Mouse (Mus musculus) heart, adult 2 months (tissue): ENCODE measurements around the gene Cst13. TPM values are rescaled to one million over a fixed set of nuclear protein-coding genes. Genes with fewer than 3 reads are reported as not detected.

Source experiments
- DNase-seq, 2 experiments: peaks; one replicate each; pipeline ENCODE4 v3.0.0; 2021
- H3K27ac ChIP-seq: fragments of 200-600 bp; 2 replicates; pipeline ENCODE4 v1.8.1; 2022
- H3K27me3 ChIP-seq: fragments of 200-500 bp; 2 replicates; pipeline ENCODE4 v1.6.1; 2012; ENCODE audit warnings: mild to moderate bottlenecking, low read length, inconsistent platforms, mixed read lengths; ENCODE audit not compliant: control insufficient read depth, insufficient read depth
- H3K36me3 ChIP-seq: fragments of 200-500 bp; 2 replicates; pipeline ENCODE4 v1.6.1; 2012; ENCODE audit warnings: low read length, inconsistent platforms; ENCODE audit not compliant: control insufficient read depth, insufficient read depth
- H3K4me1 ChIP-seq: fragments of 200-500 bp; 2 replicates; pipeline ENCODE4 v1.6.1; 2011; ENCODE audit warnings: low read length; ENCODE audit not compliant: control insufficient read depth, insufficient read depth
- H3K4me3 ChIP-seq: fragments of 200-600 bp; 2 replicates; pipeline ENCODE4 v1.8.1; 2022
- H3K79me2 ChIP-seq: fragments of 200-500 bp; replicated peaks from 2 replicates; pipeline ENCODE4 v1.6.1; 2012; ENCODE audit warnings: mild to moderate bottlenecking, inconsistent platforms, low read length, moderate library complexity, mixed read lengths; ENCODE audit not compliant: control insufficient read depth, insufficient read depth
- H3K9ac ChIP-seq: fragments of 200-500 bp; 2 replicates; pipeline ENCODE4 v1.6.1; 2012; ENCODE audit warnings: low read depth, mild to moderate bottlenecking, control low read depth, inconsistent platforms, low read length, mixed read lengths
- CTCF ChIP-seq: fragments of 200-600 bp; IDR thresholded peaks from 2 replicates; pipeline ENCODE4 v1.8.1; 2022; ENCODE audit warnings: antibody characterized with exemption, mild to moderate bottlenecking, moderate library complexity
- EP300 ChIP-seq: fragments of 200-500 bp; IDR thresholded peaks from 2 replicates; pipeline ENCODE4 v1.6.1; 2011; ENCODE audit warnings: low read depth, low read length, control low read depth; ENCODE audit not compliant: insufficient read depth
- POLR2A ChIP-seq: fragments of 200-500 bp; IDR thresholded peaks from 2 replicates; pipeline ENCODE4 v1.6.1; 2011; ENCODE audit warnings: mild to moderate bottlenecking, low read depth, low read length, control low read depth; ENCODE audit not compliant: insufficient read depth
- WGBS: fragments of 180-500 bp; shearing (Covaris S2); methylation state at CpG from one replicate; pipeline ENCODE4 v1.1.7; 2018; 5-methylcytosine and 5-hydroxymethylcytosine counted together
- intact Hi-C: fragments of 180-260 bp; cut with DNase I; formaldehyde crosslinking; loops from one replicate; pipeline ENCODE4 v1.15.1; 2025
- polyA plus RNA-seq: library from polyadenylated mRNA; depleted of rRNA; stranded (reverse); fragments of >200 nt; gene quantifications from 2 replicates; pipeline ENCODE4 v1.2.3, GENCODE M21; 2012
- total RNA-seq, 2 experiments: library from RNA; stranded (reverse); gene quantifications; 2 replicates each; pipeline ENCODE4 v1.2.3; 2021

The Cst13 gene
- total and polyA plus RNA-seq, 3 experiments = not detected

DNA sequence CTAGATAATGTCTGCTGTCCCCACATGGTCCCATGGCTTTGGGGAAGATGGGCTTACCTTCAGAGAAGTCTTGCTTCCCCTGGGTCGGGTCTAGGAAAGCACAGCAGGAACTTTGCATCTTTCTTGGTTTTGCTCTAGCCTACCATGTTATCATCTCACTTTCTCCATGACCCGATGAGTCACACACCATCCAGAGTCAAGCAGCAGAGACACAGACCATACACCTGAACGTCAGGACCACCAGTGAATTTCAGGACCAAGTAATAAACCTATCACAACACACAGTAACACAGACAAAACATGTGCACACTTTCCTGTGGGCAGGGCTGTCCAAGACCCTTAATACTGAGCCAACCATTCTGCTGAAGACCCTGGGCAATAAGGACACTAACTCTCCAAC is 50.6 kb downstream of the Cst13 start:
- Histone ChIP-seq H3K4me3 (no peak overlapping the region), H3K36me3 (peaks cover 15% of the 10 kb centered on the region), H3K27me3 (no peaks in the 10 kb centered on the region), H3K4me1 (peaks cover 6% of the 10 kb centered on the region), H3K9ac (no peak overlapping the region), H3K27ac (no peak overlapping the region), H3K79me2 (peaks cover 8% of the 10 kb centered on the region)
- DNase-seq = no peak
- 80% methylated on average over 3 of the region's 3 CpGs for WGBS
- TF ChIP-seq POLR2A (0 out of 2 replicates have a peak, but pooled peaks have one; percentile 22), CTCF (no peak), EP300 (0 out of 2 replicates have a peak, but pooled peaks have one; percentile 11)
- intact Hi-C loops = loop anchor here (10.0 kb wide), 1 partner anchor 466 kb away; the partner anchor contains the start of gene Thbd

DNA sequence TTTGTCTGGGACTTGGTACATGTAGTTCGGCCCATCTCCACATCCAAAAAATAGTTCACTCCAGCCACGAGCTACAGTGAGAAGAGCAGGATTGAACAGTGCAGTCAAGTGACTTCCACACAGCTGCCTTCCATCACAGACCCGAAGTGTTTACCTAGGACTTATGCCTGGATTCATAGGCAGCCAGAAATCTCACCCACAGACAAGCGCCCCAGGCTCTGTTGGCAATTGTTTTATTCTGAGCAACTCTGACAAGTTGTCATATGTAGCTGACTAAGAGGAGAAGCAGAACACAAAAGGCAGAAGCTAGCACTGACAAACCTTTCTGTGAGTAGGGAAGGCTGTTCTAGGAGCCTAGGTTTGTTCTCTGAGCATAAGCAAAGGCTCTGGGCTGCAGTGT is 53.0 kb downstream of the Cst13 start:
- peak overlapping the region; percentile 99 for H3K27ac ChIP-seq
- peak in 1 of 2 experiments; percentile 42 for DNase-seq
- H3K4me1 ChIP-seq = peaks cover 20% of the 10 kb centered on the region
- no peak for TF ChIP-seq EP300
- TF ChIP-seq CTCF = no peak
- TF ChIP-seq POLR2A = 0 out of 2 replicates have a peak, but pooled peaks have one; percentile 6
- peaks cover 8% of the 10 kb centered on the region for H3K79me2 ChIP-seq
- peak overlapping the region; percentile 85 for H3K4me3 ChIP-seq
- intact Hi-C loops = loop anchor here (10.0 kb wide), 1 partner anchor 468 kb away; the partner anchor contains the start of gene Thbd
- 22% methylated on average over 4 of the region's 4 CpGs for WGBS
- peak overlapping the region; percentile 99 for H3K9ac ChIP-seq
- H3K36me3 ChIP-seq = peaks cover 28% of the 10 kb centered on the region
- no peaks in the 10 kb centered on the region for H3K27me3 ChIP-seq

DNA sequence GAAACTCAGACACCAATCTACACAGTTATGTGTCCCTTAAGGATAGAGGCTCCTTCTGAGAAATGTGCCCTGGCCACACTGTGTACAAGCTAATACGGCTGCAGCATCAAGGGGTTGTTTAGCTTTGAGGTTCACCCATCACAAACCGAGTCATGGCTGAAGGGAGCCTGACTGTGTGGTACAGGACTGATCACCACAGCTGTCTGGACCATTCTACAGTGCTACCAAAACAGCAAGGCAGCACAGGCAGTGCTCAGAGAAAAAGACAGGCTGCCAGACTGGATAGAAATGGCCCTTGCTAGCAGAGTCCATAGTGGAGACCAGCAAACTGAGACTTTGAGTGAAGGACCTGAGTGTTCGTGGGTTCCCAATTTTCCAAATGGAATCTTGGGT is 54.3 kb downstream of the Cst13 start:
- Histone ChIP-seq H3K27ac (peak overlapping the region; percentile 99), H3K9ac (peak overlapping the region; percentile 99), H3K36me3 (peaks cover 40% of the 10 kb centered on the region), H3K27me3 (no peaks in the 10 kb centered on the region), H3K79me2 (peaks cover 8% of the 10 kb centered on the region), H3K4me1 (peaks cover 27% of the 10 kb centered on the region), H3K4me3 (peak overlapping the region; percentile 85)
- TF ChIP-seq POLR2A (no peak), CTCF (no peak), EP300 (no peak)
- WGBS = 2% methylated on average over 3 of the region's 3 CpGs
- DNase-seq = no peak
- intact Hi-C loops = loop anchor here (1.0 to 10.0 kb wide), 3 partner anchors 23 to 469 kb away; partner anchors contain the start of gene Thbd

DNA sequence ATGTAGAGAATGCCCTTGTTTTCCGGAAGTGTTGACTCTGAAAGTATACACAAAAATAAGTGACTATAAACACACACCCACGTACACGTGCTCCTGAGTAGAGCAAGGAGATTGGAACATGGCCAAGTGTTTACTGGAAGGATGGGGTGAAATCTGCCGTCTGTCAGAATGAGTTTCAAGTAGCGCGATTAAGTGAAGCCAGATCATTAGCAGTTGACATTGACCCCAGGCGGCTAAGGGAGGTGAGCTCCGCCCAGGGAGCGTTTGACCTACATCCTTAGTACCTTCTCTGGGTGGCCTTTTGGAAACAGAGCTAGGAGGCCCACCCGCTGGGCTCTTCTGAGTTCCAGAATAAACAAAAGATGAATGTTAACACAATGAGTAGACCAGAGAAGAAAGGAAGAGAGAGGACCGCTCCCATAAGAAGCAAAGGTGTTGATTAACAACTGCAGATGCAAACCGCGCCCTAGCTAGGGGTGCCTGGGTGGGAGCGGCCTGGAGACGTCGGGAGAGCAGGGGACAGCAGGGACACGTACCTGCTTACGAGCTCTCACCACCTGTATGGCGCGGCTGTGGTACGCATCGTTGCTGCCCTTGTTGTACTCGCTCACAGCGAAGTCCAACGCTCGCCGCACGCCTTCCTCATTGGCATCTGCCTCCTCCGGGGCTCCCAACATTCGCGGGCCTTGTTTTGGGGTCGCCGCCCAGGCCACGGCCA is 54.9 kb downstream of the Cst13 start:
- Histone ChIP-seq H3K79me2 (peaks cover 8% of the 10 kb centered on the region), H3K4me3 (peak overlapping the region; percentile 85), H3K27me3 (no peaks in the 10 kb centered on the region), H3K9ac (peak overlapping the region; percentile 99), H3K36me3 (peaks cover 41% of the 10 kb centered on the region), H3K4me1 (peaks cover 30% of the 10 kb centered on the region), H3K27ac (peak overlapping the region; percentile 99)
- WGBS = under 1% methylated on average over 34 of the region's 34 CpGs
- TF ChIP-seq POLR2A (no peak), EP300 (no peak), CTCF (no peak)
- intact Hi-C loops = loop anchor here (1.0 to 10.0 kb wide), 4 partner anchors 23 to 470 kb away; partner anchors contain the start of genes Gzf1 and Thbd
- peak in 1 of 2 experiments; percentile 47 for DNase-seq

DNA sequence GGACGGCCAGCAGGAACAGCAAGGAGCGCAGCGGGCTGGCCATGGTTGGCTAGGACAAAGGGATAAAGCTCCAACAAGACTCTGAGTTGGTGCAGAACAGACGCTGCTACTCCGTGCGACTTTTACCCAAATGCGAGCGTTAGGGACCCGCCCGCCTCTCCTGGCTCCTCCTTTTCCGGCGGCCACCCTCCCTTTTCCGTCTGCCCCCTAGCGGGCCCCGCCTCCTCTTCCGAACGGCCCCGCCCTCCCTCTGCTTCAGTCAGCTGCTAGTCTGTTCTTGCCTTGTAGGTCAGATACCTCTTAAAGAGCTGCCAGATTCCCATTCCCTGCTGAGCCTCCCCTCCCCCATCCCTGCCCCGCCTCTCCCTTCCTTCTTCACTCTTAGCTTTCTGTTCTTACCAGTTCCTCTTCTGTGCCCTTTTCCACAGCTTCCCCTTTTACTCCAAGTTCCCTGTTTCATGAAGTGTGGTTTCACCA is 55.5 kb downstream of the Cst13 start, which contains the start of gene Cst3:
Cst3 (minus strand) TSS at position 358 of the 477 bp plus-strand sequence.
- Histone ChIP-seq H3K9ac (peak within 1 kb of the TSS; percentile 99), H3K36me3 (peaks cover 45% of the 10 kb centered on the region), H3K4me1 (peaks cover 31% of the 10 kb centered on the region), H3K79me2 (peaks cover 8% of the 10 kb centered on the region), H3K27ac (peak within 1 kb of the TSS; percentile 99), H3K27me3 (no peaks in the 10 kb centered on the region), H3K4me3 (peak within 1 kb of the TSS; percentile 85)
- intact Hi-C loops = loop anchor here (5.0 to 10.0 kb wide), 2 partner anchors 193 to 471 kb away; partner anchors contain the start of genes Gzf1 and Thbd
- TF ChIP-seq CTCF (peak; percentile 47), POLR2A (peak; percentile 99), EP300 (peak; percentile 64; the same call in 1 of the 2 replicates)
- under 1% methylated on average over 19 of the region's 19 CpGs for WGBS
- peak; percentile 96 to 97 for DNase-seq
